Mouse (Mus musculus) CH12.LX (cell line): ENCODE measurements around the gene Xpo6. TPM values are rescaled to one million over a fixed set of nuclear protein-coding genes. Genes with fewer than 3 reads are reported as not detected.

Source experiments
- DNase-seq: peaks from one replicate; pipeline ENCODE4 v3.0.0-alpha.2; 2013; ENCODE audit errors: extremely low read depth
- H3K27ac ChIP-seq: 2 replicates; pipeline ENCODE4 v1.5.1; 2012; ENCODE audit warnings: low read depth, mild to moderate bottlenecking, control low read depth, moderate library complexity; ENCODE audit not compliant: insufficient read depth
- H3K27me3 ChIP-seq: replicated peaks from 2 replicates; pipeline ENCODE3; 2012; ENCODE audit warnings: inconsistent platforms
- H3K36me3 ChIP-seq, 2 experiments: replicated peaks in 1 of 2; 2 replicates each; pipeline versions ENCODE3 to v1.6.1; 2012; ENCODE audit warnings: inconsistent platforms in 1 of 2, low read length in 1 of 2, mild to moderate bottlenecking in 1 of 2, mixed read lengths in 1 of 2, moderate library complexity in 1 of 2; ENCODE audit not compliant: control insufficient read depth in 1 of 2, insufficient read depth in 1 of 2
- H3K4me1 ChIP-seq, 2 experiments: 2 replicates each; pipeline ENCODE4 v1.6.1; 2012; ENCODE audit warnings: inconsistent platforms in 1 of 2, moderate library complexity in 1 of 2; ENCODE audit not compliant: insufficient read depth in 2 of 2, control insufficient read depth in 1 of 2
- H3K4me2 ChIP-seq: 2 replicates; pipeline ENCODE4 v1.6.1; 2012; ENCODE audit warnings: low read depth, mild to moderate bottlenecking, control low read depth; ENCODE audit not compliant: poor library complexity, insufficient read depth, severe bottlenecking
- H3K4me3 ChIP-seq, 3 experiments: fragments of 150-350 bp in 1 of 3; sonication (generic) in 1 of 3; replicated peaks in 1 of 3; 2 replicates each; pipeline versions ENCODE3 to v1.5.1; 2011 to 2012; ENCODE audit warnings: low read depth in 2 of 3, low read length in 2 of 3, mild to moderate bottlenecking in 2 of 3, moderate library complexity in 2 of 3, control low read depth in 1 of 3, improper control_type of control experiment in 1 of 3, inconsistent platforms in 1 of 3, mixed read lengths in 1 of 3; ENCODE audit not compliant: poor library complexity in 1 of 3
- H3K79me2 ChIP-seq: replicated peaks from 2 replicates; pipeline ENCODE4 v1.6.1; 2012; ENCODE audit warnings: mild to moderate bottlenecking, moderate library complexity; ENCODE audit not compliant: control insufficient read depth, poor library complexity, insufficient read depth, severe bottlenecking; ENCODE audit errors: extremely low read depth
- H3K9ac ChIP-seq: 2 replicates; pipeline ENCODE4 v1.6.1; 2012; ENCODE audit warnings: low read depth, mild to moderate bottlenecking, control low read depth, moderate library complexity; ENCODE audit not compliant: insufficient read depth
- H3K9me3 ChIP-seq: replicated peaks from 2 replicates; pipeline ENCODE3; 2012; ENCODE audit warnings: low read length, inconsistent platforms, mixed read lengths
- BHLHE40 ChIP-seq: IDR thresholded peaks from 2 replicates; pipeline ENCODE4 v1.6.1; 2011; ENCODE audit warnings: mild to moderate bottlenecking, low read depth, low read length, improper control_type of control experiment
- CHD1 ChIP-seq: IDR thresholded peaks from 2 replicates; pipeline ENCODE4 v1.6.1; 2012; ENCODE audit warnings: low read depth, low read length, improper control_type of control experiment, inconsistent platforms
- EP300 ChIP-seq: IDR thresholded peaks from 2 replicates; pipeline ENCODE4 v1.6.1; 2011; ENCODE audit warnings: low read length, improper control_type of control experiment
- ETS1 ChIP-seq: conservative IDR thresholded peaks from 2 replicates; pipeline ENCODE4 v1.6.1; 2012; ENCODE audit warnings: low read depth, mild to moderate bottlenecking, inconsistent platforms, low read length, improper control_type of control experiment, moderate library complexity
- IRF4 ChIP-seq: IDR thresholded peaks from 2 replicates; pipeline ENCODE4 v1.6.1; 2014; ENCODE audit warnings: low read depth, mild to moderate bottlenecking, inconsistent platforms, low read length, improper control_type of control experiment
- KAT2A ChIP-seq: IDR thresholded peaks from 2 replicates; pipeline ENCODE4 v1.6.1; 2012; ENCODE audit warnings: low read length, improper control_type of control experiment, inconsistent platforms; ENCODE audit not compliant: insufficient replicate concordance
- MAX ChIP-seq: IDR thresholded peaks from 2 replicates; pipeline ENCODE4 v1.6.1; 2011; ENCODE audit warnings: low read length, improper control_type of control experiment
- MEF2A ChIP-seq: IDR thresholded peaks from 2 replicates; pipeline ENCODE4 v1.6.1; 2014; ENCODE audit warnings: low read depth, mild to moderate bottlenecking, inconsistent platforms, low read length, improper control_type of control experiment, borderline replicate concordance
- NRF1 ChIP-seq: IDR thresholded peaks from 2 replicates; pipeline ENCODE4 v1.6.1; 2014; ENCODE audit warnings: low read depth, mild to moderate bottlenecking, inconsistent platforms, low read length, improper control_type of control experiment, moderate library complexity
- POLR2AphosphoS2 ChIP-seq: IDR thresholded peaks from 2 replicates; pipeline ENCODE4 v1.6.1; 2011; ENCODE audit warnings: low read depth, low read length, improper control_type of control experiment
- UBTF ChIP-seq: IDR thresholded peaks from 2 replicates; pipeline ENCODE4 v1.6.1; 2012; ENCODE audit warnings: low read depth, mild to moderate bottlenecking, inconsistent platforms, low read length, improper control_type of control experiment, moderate library complexity
- ZC3H11A ChIP-seq: IDR thresholded peaks from 2 replicates; pipeline ENCODE4 v1.6.1; 2012; ENCODE audit warnings: low read depth, mild to moderate bottlenecking, inconsistent platforms, low read length, improper control_type of control experiment
- ZMIZ1 ChIP-seq: IDR thresholded peaks from 2 replicates; pipeline ENCODE4 v1.6.1; 2012; ENCODE audit warnings: low read depth, mild to moderate bottlenecking, inconsistent platforms, low read length, improper control_type of control experiment
- dilution Hi-C: fragments of 300-500 bp; cut with MboI; formaldehyde crosslinking; loops from 2 replicates; pipeline ENCODE4 v1.14.3; 2020; ENCODE audit warnings: low sequenced_read_pairs; ENCODE audit not compliant: extremely low pct_unique_long_range_greater_than_20kb, extremely low pct_ligation_motif_present
- in situ Hi-C: fragments of 300-500 bp; cut with MboI; formaldehyde crosslinking; loops from 3 replicates; pipeline ENCODE4 v1.14.3; 2019; ENCODE audit warnings: low sequenced_read_pairs, low pct_ligation_motif_present, low pct_unique_long_range_greater_than_20kb, mixed read lengths
- polyA plus RNA-seq: library from polyadenylated mRNA; unstranded; fragments of >175 nt; gene quantifications from 2 replicates; pipeline ENCODE4 v1.2.1, GENCODE M21; 2012; ENCODE audit warnings: low read depth; ENCODE audit not compliant: insufficient read length
- total RNA-seq, 2 experiments: library from RNA; depleted of rRNA; stranded (reverse); fragments of 300-350 nt in 1 of 2; fragments of >200 nt in 1 of 2; gene quantifications; 2 replicates each; pipeline ENCODE4 v1.2.3; 2012 to 2014

Xpo6 gene
- total and polyA plus RNA-seq, 3 experiments = 49.9 to 149 (median 79.1) TPM

DNA sequence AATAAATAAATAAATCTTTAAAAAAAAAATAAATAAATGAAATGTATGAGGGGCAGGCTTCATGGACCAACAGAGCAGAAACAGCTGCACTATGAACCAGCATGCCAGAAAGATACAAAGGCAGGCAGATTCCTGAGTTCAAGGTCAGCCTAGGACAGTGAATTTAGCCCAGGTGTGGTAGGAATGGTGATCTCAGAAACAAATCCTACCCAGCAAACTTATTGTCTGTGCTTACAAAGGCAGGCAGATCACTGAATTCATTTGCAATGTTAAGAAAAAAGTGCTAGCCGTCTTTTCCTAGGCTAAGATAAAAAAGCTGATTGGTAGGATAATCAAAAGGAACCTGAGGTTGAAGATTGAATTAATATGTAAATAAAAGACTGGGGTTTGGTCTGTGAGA is 54.1 kb downstream of the Xpo6 start:
- no peak overlapping the region for H3K4me3 ChIP-seq
- no peak for DNase-seq
- H3K9me3 ChIP-seq = no peaks in the 10 kb centered on the region
- H3K4me2 ChIP-seq = no peak overlapping the region
- dilution Hi-C loops = no loop called here
- no peak overlapping the region for H3K9ac ChIP-seq
- in situ Hi-C loops = no loop called here
- no peak overlapping the region for H3K27ac ChIP-seq
- TF ChIP-seq NRF1 (no peak), MEF2A (no peak), ZC3H11A (no peak), KAT2A (no peak)
- no peaks in the 10 kb centered on the region for H3K27me3 ChIP-seq
- H3K79me2 ChIP-seq = no peaks in the 10 kb centered on the region
- peaks cover 46 to 92% of the 10 kb centered on the region in 2 experiments for H3K36me3 ChIP-seq
- H3K4me1 ChIP-seq = no peaks in the 10 kb centered on the region

DNA sequence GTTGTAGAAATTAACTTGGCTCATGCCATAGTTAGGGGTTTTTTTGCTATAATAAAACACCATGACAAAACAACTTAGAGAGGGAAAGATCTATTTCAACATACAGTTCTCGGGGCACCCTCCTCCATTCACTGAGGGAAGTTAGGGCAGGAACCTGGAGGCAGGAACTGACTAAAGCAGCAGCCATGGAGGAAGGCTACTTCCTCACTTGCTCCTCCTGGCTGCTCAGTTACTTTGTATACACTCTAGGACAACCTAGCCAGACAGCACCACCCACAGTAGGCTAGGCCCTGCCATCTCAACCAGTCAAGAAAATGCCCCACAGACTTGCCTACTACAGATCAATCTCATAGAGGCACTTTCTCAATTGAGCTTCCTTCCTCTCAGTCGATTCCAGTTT is 55.9 kb downstream of the Xpo6 start:
- peaks cover 49 to 92% of the 10 kb centered on the region in 2 experiments for H3K36me3 ChIP-seq
- DNase-seq = no peak
- dilution Hi-C loops = no loop called here

DNA sequence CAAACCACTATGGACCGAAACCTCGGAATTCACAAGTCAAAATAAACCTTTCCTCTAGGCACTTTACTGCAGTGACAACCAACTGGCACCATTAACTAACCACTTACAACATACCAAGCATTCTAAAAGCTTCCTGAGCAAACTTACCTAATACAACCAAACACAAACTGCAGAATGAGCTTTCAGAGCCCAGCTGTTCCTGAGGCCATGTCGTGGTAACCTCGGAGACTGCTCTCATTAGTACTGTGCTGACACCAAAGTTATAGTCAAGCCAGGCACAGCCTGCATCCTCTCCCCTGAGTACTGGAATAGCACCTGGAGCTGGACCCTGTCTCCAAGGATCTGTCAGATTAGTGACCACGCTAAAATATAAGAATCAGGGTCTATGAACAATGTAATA is 62.5 kb downstream of the Xpo6 start:
- Histone ChIP-seq H3K4me2 (no peak overlapping the region), H3K79me2 (no peaks in the 10 kb centered on the region), H3K9me3 (no peaks in the 10 kb centered on the region), H3K27me3 (no peaks in the 10 kb centered on the region), H3K9ac (no peak overlapping the region), H3K27ac (no peak overlapping the region), H3K4me3 (no peak overlapping the region), H3K36me3 (peaks cover 37 to 64% of the 10 kb centered on the region in 2 experiments), H3K4me1 (peaks cover 15 to 45% of the 10 kb centered on the region in 2 experiments)
- TF ChIP-seq ZMIZ1 = no peak
- in situ Hi-C loops = no loop called here
- no peak for DNase-seq
- dilution Hi-C loops = no loop called here

More for the DNA sequence above, 55.9 kb downstream of the Xpo6 start:
- in situ Hi-C loops = no loop called here
- Histone ChIP-seq H3K79me2 (no peaks in the 10 kb centered on the region), H3K9me3 (no peaks in the 10 kb centered on the region), H3K4me1 (no peaks in the 10 kb centered on the region), H3K4me3 (no peak overlapping the region), H3K27ac (no peak overlapping the region)
- no peak for TF ChIP-seq KAT2A
- TF ChIP-seq, all 38 proteins: peak for 0
- Histone ChIP-seq H3K9ac (no peak overlapping the region), H3K4me2 (no peak overlapping the region), H3K27me3 (no peaks in the 10 kb centered on the region)

DNA sequence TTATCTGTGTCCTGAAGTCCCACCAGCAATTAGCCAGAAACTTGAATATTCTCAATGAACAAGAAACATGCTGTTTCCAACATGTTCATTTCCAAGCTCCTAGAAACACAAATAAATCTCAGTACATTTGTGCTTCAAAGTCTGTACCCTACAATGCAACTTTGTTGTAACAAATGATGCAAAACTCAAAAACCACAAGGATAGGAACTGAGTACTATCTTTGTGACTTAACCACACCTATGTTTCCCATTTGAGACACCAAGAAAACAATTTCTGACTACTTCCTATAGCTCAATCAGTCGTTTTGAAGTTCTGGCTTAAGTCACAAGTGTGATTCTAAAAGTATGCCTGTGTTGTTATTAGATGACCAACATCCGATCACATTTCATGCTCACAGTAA is 64.9 kb downstream of the Xpo6 start:
- dilution Hi-C loops = no loop called here
- TF ChIP-seq UBTF (no peak), ETS1 (peak; percentile 46; the same call in 1 of the 2 replicates), MAX (no peak), EP300 (peak; percentile 67), IRF4 (peak; percentile 26; the same call in 1 of the 2 replicates), CHD1 (peak; percentile 59; the same call in 1 of the 2 replicates), MEF2A (peak; percentile 63; the same call in 1 of the 2 replicates), BHLHE40 (peak; percentile 45), POLR2AphosphoS2 (no peak)
- DNase-seq = peak; percentile 55
- in situ Hi-C loops = no loop called here
- peak overlapping the region; percentile 88 for H3K4me2 ChIP-seq
- H3K79me2 ChIP-seq = no peaks in the 10 kb centered on the region
- H3K9ac ChIP-seq = peak overlapping the region; percentile 43
- H3K27ac ChIP-seq = peak overlapping the region; percentile 95
- H3K4me3 ChIP-seq = no peak overlapping the region
- H3K27me3 ChIP-seq = no peaks in the 10 kb centered on the region
- no peaks in the 10 kb centered on the region for H3K9me3 ChIP-seq
- H3K36me3 ChIP-seq = peaks cover 41 to 68% of the 10 kb centered on the region in 2 experiments
- peaks cover 15 to 50% of the 10 kb centered on the region in 2 experiments for H3K4me1 ChIP-seq
